Comparison of ENCODE assay signal across 9 mouse cellular contexts in the genomic region with DNA sequence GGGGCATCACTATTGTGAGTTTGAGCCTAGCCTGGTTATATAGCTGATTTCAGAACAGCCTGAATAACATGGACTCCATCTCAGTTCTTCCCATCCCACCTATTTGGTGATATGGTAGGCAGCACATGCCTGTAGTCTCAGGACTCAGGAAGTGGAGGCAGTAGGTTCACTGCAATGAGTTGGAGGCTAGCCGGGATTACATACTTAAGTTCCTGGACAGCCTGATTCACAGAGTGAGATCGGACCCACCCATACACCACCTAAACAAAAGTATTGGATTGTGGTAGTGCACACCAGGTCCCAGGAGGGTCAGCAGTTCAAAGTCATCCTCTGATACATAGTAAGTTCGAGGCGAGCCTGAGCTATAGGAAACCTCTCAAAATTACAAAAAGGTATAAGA. TPM values are rescaled to one million over a fixed set of nuclear protein-coding genes. Genes with fewer than 3 reads are reported as not detected.
DNase-seq lines count a peak whose midpoint lies in the region; ATAC-seq and TF ChIP-seq lines count a peak whose summit lies in the region.
"Had no signal": no experiment of that assay in that cellular context is flagged by ENCODE, and none has a peak within 500 bp of the region (broad histone marks: within the 10 kb centered on the region; RNA-seq: fewer than 3 reads in every experiment).

No protein-coding gene starts in this region.

- H3K27me3 ChIP-seq in kidney, postnatal 0 days (ENCODE audit: insufficient read depth, low read length): no peaks in the 10 kb centered on the region
- H3K27me3 ChIP-seq in hindbrain, embryonic 12.5 days: no peaks in the 10 kb centered on the region
- no peaks in the 10 kb centered on the region for H3K27me3 ChIP-seq in midbrain, embryonic 12.5 days

- 0 out of 2 replicates have a peak, but pooled peaks cover 9% of the 10 kb centered on the region for H3K4me1 ChIP-seq in kidney, postnatal 0 days (replicated peaks; ENCODE audit: insufficient read depth, low read length)
- peaks cover 12% of the 10 kb centered on the region for H3K4me1 ChIP-seq in hindbrain, embryonic 12.5 days
- H3K4me1 ChIP-seq in midbrain, embryonic 12.5 days: peaks cover 11% of the 10 kb centered on the region

- TF ChIP-seq CTCF in kidney, postnatal 0 days (IDR thresholded peaks at IDR 0.05; ENCODE audit: low read depth): no peak

- peak overlapping the region; percentile 88 for H3K9ac ChIP-seq in kidney, postnatal 0 days (ENCODE audit: low read depth, low read length)
- peak overlapping the region; percentile 84 for H3K9ac ChIP-seq in hindbrain, embryonic 12.5 days
- peak overlapping the region; percentile 76 for H3K9ac ChIP-seq in midbrain, embryonic 12.5 days (replicated peaks)

- no peak for DNase-seq in kidney, postnatal 0 days (ENCODE audit: low spot score)
- DNase-seq in kidney, adult 8-10 months: no peak
- DNase-seq in ZHBTc4 (ENCODE audit: low read depth, low spot score): peak; percentile 54
- DNase-seq in cerebellum, adult 8-10 months: no peak
- DNase-seq in left cerebral cortex, postnatal 10 days (ENCODE audit: extremely low spot score in 1 of 2, low spot score in 2 of 2): no peak

- peak overlapping the region; percentile 83 for H3K4me3 ChIP-seq in kidney, postnatal 0 days (replicated peaks; ENCODE audit: low read depth, low read length)
- peak overlapping the region; percentile 87 for H3K4me3 ChIP-seq in hindbrain, embryonic 12.5 days
- peak overlapping the region; percentile 93 for H3K4me3 ChIP-seq in midbrain, embryonic 12.5 days

- H3K27ac ChIP-seq in kidney, postnatal 0 days: 0 out of 2 replicates have a peak overlapping the region, but pooled peaks have one; percentile 75
- H3K27ac ChIP-seq in hindbrain, embryonic 12.5 days: no peak overlapping the region
- no peak overlapping the region for H3K27ac ChIP-seq in midbrain, embryonic 12.5 days (replicated peaks)

- intact Hi-C loops in left cerebral cortex, postnatal 10 days (cut with DNase I): loop anchor here (5.0 kb wide), 1 partner anchor 40 kb away; the partner anchor contains the start of gene Icam5

- 8% methylated on average over 4 of the region's 4 CpGs for WGBS in kidney, postnatal 0 days
- 13% methylated on average over 4 of the region's 4 CpGs for WGBS in hindbrain, embryonic 12.5 days
- 19% methylated on average over 4 of the region's 4 CpGs for WGBS in midbrain, embryonic 12.5 days

- peak overlapping the region; percentile 95 for H3K4me2 ChIP-seq in kidney, postnatal 0 days (ENCODE audit: low read length)
- peak overlapping the region; percentile 88 for H3K4me2 ChIP-seq in hindbrain, embryonic 12.5 days (replicated peaks)
- peak overlapping the region; percentile 91 for H3K4me2 ChIP-seq in midbrain, embryonic 12.5 days (replicated peaks)

- ATAC-seq in kidney, postnatal 0 days (replicated peaks; ENCODE audit: low FRiP score, low read depth): no peak; the same call in 1 of the 2 replicates
- ATAC-seq in hindbrain, embryonic 12.5 days (ENCODE audit: low FRiP score): peak; percentile 7
- ATAC-seq in midbrain, embryonic 12.5 days (ENCODE audit: low FRiP score, low read depth): no peak
- ATAC-seq in granulocyte monocyte progenitor cell, adult 5-6 weeks (replicated peaks; ENCODE audit: poor library complexity, severe bottlenecking): no peak

- peaks cover 31% of the 10 kb centered on the region for H3K36me3 ChIP-seq in kidney, postnatal 0 days (ENCODE audit: insufficient read depth, low read length)
- H3K36me3 ChIP-seq in hindbrain, embryonic 12.5 days: peaks cover 41% of the 10 kb centered on the region
- peaks cover 46% of the 10 kb centered on the region for H3K36me3 ChIP-seq in midbrain, embryonic 12.5 days

- no peaks in the 10 kb centered on the region for H3K9me3 ChIP-seq in kidney, postnatal 0 days (replicated peaks; ENCODE audit: low read length)
- no peaks in the 10 kb centered on the region for H3K9me3 ChIP-seq in hindbrain, embryonic 12.5 days (replicated peaks)
- H3K9me3 ChIP-seq in midbrain, embryonic 12.5 days: no peaks in the 10 kb centered on the region

RNA-seq across cellular contexts. Expression of gene Gm49373, which starts 0.3 kb away (rescaled TPM):
- polyA plus RNA-seq in kidney, postnatal 0 days (2015; fragmentation: Nextera tagmentation; extraction: Ambion mirVana): 0.38 and 0.62 TPM in 2 replicates
- polyA plus RNA-seq in hindbrain, embryonic 12.5 days (2016; fragmentation: Nextera tagmentation; extraction: Ambion mirVana): 1.3 TPM in 2 replicates
- polyA plus RNA-seq in midbrain, embryonic 12.5 days (2016; fragmentation: Nextera tagmentation; extraction: Ambion mirVana): 0.89 and 1.6 TPM in 2 replicates
- total RNA-seq in granulocyte monocyte progenitor cell, adult 5-6 weeks (2014; fragmentation: Nextera tagmentation): not detected in 2 replicates
- 0.60 TPM in 1 of 2 replicates, not detected in the other for total RNA-seq in granulocyte monocyte progenitor cell, adult 5-6 weeks (2017)
- 1 to 10 TPM in 1 of 2 experiments, not detected in 1; 1.1 TPM for total RNA-seq in left cerebral cortex, postnatal 10 days (2021)
- total RNA-seq: common myeloid progenitor, adult 5-6 weeks had no signal

RNA-seq across cellular contexts. Expression of gene Fdx1l, which starts 0.8 kb away (rescaled TPM):
- polyA plus RNA-seq in kidney, postnatal 0 days (2015; fragmentation: Nextera tagmentation; extraction: Ambion mirVana): 61.5 and 63.9 TPM in 2 replicates
- polyA plus RNA-seq in hindbrain, embryonic 12.5 days (2016; fragmentation: Nextera tagmentation; extraction: Ambion mirVana): 46.4 and 48.4 TPM in 2 replicates
- 38.0 and 40.7 TPM in 2 replicates for polyA plus RNA-seq in midbrain, embryonic 12.5 days (2016; fragmentation: Nextera tagmentation; extraction: Ambion mirVana)
- 23.5 and 39.7 TPM in 2 replicates for total RNA-seq in granulocyte monocyte progenitor cell, adult 5-6 weeks (2014; fragmentation: Nextera tagmentation)
- total RNA-seq in granulocyte monocyte progenitor cell, adult 5-6 weeks (2017): 56.5 and 59.4 TPM in 2 replicates
- 10 to 100 TPM; 48.1 to 53.0 TPM for total RNA-seq in left cerebral cortex, postnatal 10 days (2021)

RNA-seq across cellular contexts. Expression of gene Zglp1, which starts 5.7 kb away (rescaled TPM):
- polyA plus RNA-seq in kidney, postnatal 0 days (2015; fragmentation: Nextera tagmentation; extraction: Ambion mirVana): 0.29 TPM in 1 of 2 replicates, not detected in the other
- 2.4 TPM in 1 of 2 replicates, not detected in the other for polyA plus RNA-seq in hindbrain, embryonic 12.5 days (2016; fragmentation: Nextera tagmentation; extraction: Ambion mirVana)
- 0.98 and 3.1 TPM in 2 replicates for polyA plus RNA-seq in midbrain, embryonic 12.5 days (2016; fragmentation: Nextera tagmentation; extraction: Ambion mirVana)
- total RNA-seq in granulocyte monocyte progenitor cell, adult 5-6 weeks (2014; fragmentation: Nextera tagmentation): 6.2 TPM in 1 of 2 replicates, not detected in the other
- not detected in 2 replicates for total RNA-seq in granulocyte monocyte progenitor cell, adult 5-6 weeks (2017)
- under 1 TPM in 1 of 2 experiments, not detected in 1; 0.97 TPM for total RNA-seq in left cerebral cortex, postnatal 10 days (2021)
- total RNA-seq: common myeloid progenitor, adult 5-6 weeks had no signal

RNA-seq across cellular contexts. Expression of gene Gm38431, which starts 19.2 kb away (rescaled TPM):
- 0.80 and 0.91 TPM in 2 replicates for polyA plus RNA-seq in kidney, postnatal 0 days (2015; fragmentation: Nextera tagmentation; extraction: Ambion mirVana)
- polyA plus RNA-seq in hindbrain, embryonic 12.5 days (2016; fragmentation: Nextera tagmentation; extraction: Ambion mirVana): 1.6 and 2.5 TPM in 2 replicates
- 2.3 and 2.9 TPM in 2 replicates for polyA plus RNA-seq in midbrain, embryonic 12.5 days (2016; fragmentation: Nextera tagmentation; extraction: Ambion mirVana)
- total RNA-seq in granulocyte monocyte progenitor cell, adult 5-6 weeks (2014; fragmentation: Nextera tagmentation): 61.0 and 67.3 TPM in 2 replicates
- 5.5 and 7.5 TPM in 2 replicates for total RNA-seq in granulocyte monocyte progenitor cell, adult 5-6 weeks (2017)
- total RNA-seq in left cerebral cortex, postnatal 10 days (2021): 1 to 10 TPM; 2.1 to 3.2 TPM

RNA-seq across cellular contexts. Expression of gene Raver1, which starts 19.2 kb away (rescaled TPM):
- 40.8 and 41.3 TPM in 2 replicates for polyA plus RNA-seq in kidney, postnatal 0 days (2015; fragmentation: Nextera tagmentation; extraction: Ambion mirVana)
- 58.8 and 66.9 TPM in 2 replicates for polyA plus RNA-seq in hindbrain, embryonic 12.5 days (2016; fragmentation: Nextera tagmentation; extraction: Ambion mirVana)
- polyA plus RNA-seq in midbrain, embryonic 12.5 days (2016; fragmentation: Nextera tagmentation; extraction: Ambion mirVana): 66.7 and 69.8 TPM in 2 replicates
- total RNA-seq in granulocyte monocyte progenitor cell, adult 5-6 weeks (2014; fragmentation: Nextera tagmentation): 59.8 and 74.1 TPM in 2 replicates
- 19.6 and 22.9 TPM in 2 replicates for total RNA-seq in granulocyte monocyte progenitor cell, adult 5-6 weeks (2017)
- 10 to 100 TPM; 31.2 to 31.4 TPM for total RNA-seq in left cerebral cortex, postnatal 10 days (2021)
